ENCODE assay signal across 17 mouse cellular contexts in the genomic region with DNA sequence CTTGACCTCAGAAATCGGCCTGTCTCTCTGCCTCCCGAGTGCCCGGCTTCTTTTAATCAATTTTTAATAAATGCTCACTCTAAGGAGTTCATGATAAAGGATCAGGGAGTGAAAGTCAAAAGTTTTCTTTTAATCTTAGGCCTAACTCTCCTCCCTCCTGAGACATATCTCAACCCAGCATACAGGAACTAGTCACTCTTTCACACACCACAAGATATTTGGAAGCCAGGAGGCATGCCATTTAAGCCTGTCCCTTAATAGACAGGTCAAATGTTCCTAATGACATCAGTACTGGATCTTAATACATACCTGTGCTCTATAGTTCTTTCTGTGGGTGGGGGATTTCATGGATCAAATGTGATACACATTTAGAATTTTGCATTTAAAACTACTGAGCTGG. TPM values are rescaled to one million over a fixed set of nuclear protein-coding genes. Genes with fewer than 3 reads are reported as not detected.
DNase-seq lines count a peak whose midpoint lies in the region; ATAC-seq and TF ChIP-seq lines count a peak whose summit lies in the region.
"Had no signal": no experiment of that assay in that cellular context is flagged by ENCODE, and none has a peak within 500 bp of the region (broad histone marks: within the 10 kb centered on the region; RNA-seq: fewer than 3 reads in every experiment).

No protein-coding gene starts in this region.

- H3K27me3 ChIP-seq in forebrain, embryonic 13.5 days, result no peaks in the 10 kb centered on the region
- H3K27me3 ChIP-seq in forebrain, embryonic 14.5 days (replicated peaks; ENCODE audit: control insufficient read depth, insufficient read depth, low read length), result no peaks in the 10 kb centered on the region
- H3K27me3 ChIP-seq in limb, embryonic 13.5 days, result no peaks in the 10 kb centered on the region
- H3K27me3 ChIP-seq in limb, embryonic 10.5 days (ENCODE audit: low read depth, poor library complexity, severe bottlenecking), result no peaks in the 10 kb centered on the region
- H3K27me3 ChIP-seq in G1E (ENCODE audit: insufficient read depth, low read length), result no peaks in the 10 kb centered on the region
- no peaks in the 10 kb centered on the region for H3K27me3 ChIP-seq in liver, embryonic 16.5 days (ENCODE audit: control insufficient read depth, insufficient read depth, low read depth, low read length)
- H3K27me3 ChIP-seq in thymus, adult 2 months (ENCODE audit: control insufficient read depth, insufficient read depth, low read length), result no peaks in the 10 kb centered on the region
- H3K27me3 ChIP-seq: embryonic facial prominence, embryonic 15.5 days; heart, embryonic 12.5 days; Patski had no signal

- H3K9me3 ChIP-seq in forebrain, embryonic 13.5 days (replicated peaks), result no peaks in the 10 kb centered on the region
- no peaks in the 10 kb centered on the region for H3K9me3 ChIP-seq in forebrain, embryonic 14.5 days (replicated peaks; ENCODE audit: control insufficient read depth, low read length)
- no peaks in the 10 kb centered on the region for H3K9me3 ChIP-seq in limb, embryonic 13.5 days
- no peaks in the 10 kb centered on the region for H3K9me3 ChIP-seq in limb, embryonic 10.5 days (replicated peaks)
- H3K9me3 ChIP-seq in G1E (replicated peaks), result no peaks in the 10 kb centered on the region
- no peaks in the 10 kb centered on the region for H3K9me3 ChIP-seq in liver, embryonic 16.5 days (replicated peaks; ENCODE audit: control insufficient read depth, low read length)
- H3K9me3 ChIP-seq: embryonic facial prominence, embryonic 15.5 days; heart, embryonic 12.5 days had no signal

- no peak overlapping the region; the same call in 1 of the 2 replicates for H3K9ac ChIP-seq in forebrain, embryonic 13.5 days
- H3K9ac ChIP-seq in forebrain, embryonic 14.5 days (ENCODE audit: low read length), result no peak overlapping the region; the same call in 1 of the 2 replicates
- H3K9ac ChIP-seq in limb, embryonic 13.5 days, result no peak overlapping the region
- H3K9ac ChIP-seq in liver, embryonic 16.5 days (ENCODE audit: low read depth, low read length), result 0 out of 2 replicates have a peak overlapping the region, but pooled peaks have one; percentile 18
- H3K9ac ChIP-seq: embryonic facial prominence, embryonic 15.5 days; heart, embryonic 12.5 days had no signal

- H3K4me1 ChIP-seq in forebrain, embryonic 13.5 days, result peaks cover 29% of the 10 kb centered on the region
- peaks cover 11% of the 10 kb centered on the region for H3K4me1 ChIP-seq in forebrain, embryonic 14.5 days (ENCODE audit: control insufficient read depth, insufficient read depth, low read length)
- peaks cover 24% of the 10 kb centered on the region for H3K4me1 ChIP-seq in limb, embryonic 13.5 days
- peaks cover 13% of the 10 kb centered on the region for H3K4me1 ChIP-seq in limb, embryonic 10.5 days
- peaks cover 35% of the 10 kb centered on the region for H3K4me1 ChIP-seq in G1E (ENCODE audit: insufficient read depth, low read depth, low read length)
- peaks cover 16% of the 10 kb centered on the region for H3K4me1 ChIP-seq in liver, embryonic 16.5 days (ENCODE audit: control insufficient read depth, low read depth, low read length)
- H3K4me1 ChIP-seq in thymus, adult 2 months (replicated peaks; ENCODE audit: control insufficient read depth, insufficient read depth, low read length), result peaks cover 5% of the 10 kb centered on the region

- 99% methylated on average over 3 of the region's 3 CpGs for WGBS in forebrain, embryonic 13.5 days
- WGBS in forebrain, embryonic 14.5 days, result 92% methylated on average over 3 of the region's 3 CpGs
- 95% methylated on average over 3 of the region's 3 CpGs for WGBS in limb, embryonic 13.5 days
- 96% methylated on average over 3 of the region's 3 CpGs for WGBS in limb, embryonic 10.5 days
- 66% methylated on average over 3 of the region's 3 CpGs for WGBS in liver, embryonic 16.5 days (ENCODE audit: insufficient replicate concordance)
- 96% methylated on average over 3 of the region's 3 CpGs for WGBS in thymus, adult 2 months

- no peak for ATAC-seq in forebrain, embryonic 13.5 days
- ATAC-seq in forebrain, embryonic 14.5 days, result no peak
- no peak for ATAC-seq in limb, embryonic 13.5 days (ENCODE audit: low FRiP score, low read depth)
- no peak for ATAC-seq in G1E (ENCODE audit: extremely low read depth, insufficient number of reproducible peaks, low FRiP score, poor library complexity, severe bottlenecking)
- no peak for ATAC-seq in liver, embryonic 16.5 days (ENCODE audit: low read depth)
- ATAC-seq: inflammation-experienced regulatory T-cells, adult 6 months; Patski had no signal

- no peak for TF ChIP-seq CTCF in G1E (IDR thresholded peaks at IDR 0.05; ENCODE audit: low read depth, low read length)
- TF ChIP-seq CTCF in thymus, adult 2 months (IDR thresholded peaks at IDR 0.05; ENCODE audit: borderline replicate concordance, control insufficient read depth, extremely low read depth, insufficient read depth, low read length, poor library complexity), result no peak

- no peak overlapping the region for H3K27ac ChIP-seq in forebrain, embryonic 13.5 days
- H3K27ac ChIP-seq in forebrain, embryonic 14.5 days (ENCODE audit: low read depth, low read length), result no peak overlapping the region
- H3K27ac ChIP-seq in limb, embryonic 13.5 days, result no peak overlapping the region
- no peak overlapping the region for H3K27ac ChIP-seq in limb, embryonic 10.5 days
- H3K27ac ChIP-seq in liver, embryonic 16.5 days (ENCODE audit: low read length), result no peak overlapping the region
- H3K27ac ChIP-seq in thymus, adult 2 months (ENCODE audit: control insufficient read depth, insufficient read depth, low read length), result no peak overlapping the region
- H3K27ac ChIP-seq: embryonic facial prominence, embryonic 15.5 days had no signal

- H3K36me3 ChIP-seq in forebrain, embryonic 13.5 days (ENCODE audit: poor library complexity, severe bottlenecking), result peaks cover 31% of the 10 kb centered on the region
- H3K36me3 ChIP-seq in forebrain, embryonic 14.5 days (ENCODE audit: control insufficient read depth, insufficient read depth, low read length), result peaks cover 36% of the 10 kb centered on the region
- H3K36me3 ChIP-seq in limb, embryonic 13.5 days, result peaks cover 39% of the 10 kb centered on the region
- peaks cover 41% of the 10 kb centered on the region for H3K36me3 ChIP-seq in limb, embryonic 10.5 days
- peaks cover 52% of the 10 kb centered on the region for H3K36me3 ChIP-seq in G1E (replicated peaks)
- peaks cover 28% of the 10 kb centered on the region for H3K36me3 ChIP-seq in liver, embryonic 16.5 days (ENCODE audit: control insufficient read depth, insufficient read depth)
- peaks cover 27% of the 10 kb centered on the region for H3K36me3 ChIP-seq in thymus, adult 2 months (ENCODE audit: control insufficient read depth, insufficient read depth, low read length)

- no peak for TF ChIP-seq POLR2A in thymus, adult 2 months (IDR thresholded peaks at IDR 0.05; ENCODE audit: control insufficient read depth, extremely low read depth, insufficient read depth, low read length, poor library complexity)

- no peak overlapping the region for H3K4me3 ChIP-seq in forebrain, embryonic 13.5 days
- no peak overlapping the region for H3K4me3 ChIP-seq in forebrain, embryonic 14.5 days (ENCODE audit: low read depth, low read length)
- no peak overlapping the region for H3K4me3 ChIP-seq in limb, embryonic 13.5 days
- H3K4me3 ChIP-seq in limb, embryonic 10.5 days, result no peak overlapping the region
- H3K4me3 ChIP-seq in G1E (ENCODE audit: low read depth, low read length), result peak overlapping the region; percentile 45; the same call in 1 of the 2 replicates
- H3K4me3 ChIP-seq in liver, embryonic 16.5 days (ENCODE audit: low read depth, low read length), result no peak overlapping the region
- H3K4me3 ChIP-seq in thymus, adult 2 months (ENCODE audit: control insufficient read depth, insufficient read depth, low read length), result no peak overlapping the region

- peak overlapping the region; percentile 82; the same call in 1 of the 2 replicates for H3K4me2 ChIP-seq in forebrain, embryonic 13.5 days
- no peak overlapping the region for H3K4me2 ChIP-seq in forebrain, embryonic 14.5 days (ENCODE audit: low read length)
- peak overlapping the region; percentile 82 for H3K4me2 ChIP-seq in limb, embryonic 13.5 days (replicated peaks)
- H3K4me2 ChIP-seq in liver, embryonic 16.5 days (ENCODE audit: low read depth, low read length), result peak overlapping the region; percentile 72

- no peak for DNase-seq in forebrain, embryonic 14.5 days (ENCODE audit: low spot score)
- DNase-seq in limb, embryonic 10.5 days (ENCODE audit: low spot score), result no peak
- no peak for DNase-seq in G1E (ENCODE audit: low spot score)
- DNase-seq in gastrocnemius, postnatal 4 days (ENCODE audit: low spot score in 2 of 2), result no peak
- DNase-seq in thymus, adult 2 months, result no peak
- DNase-seq: adrenal gland, adult 8-10 months; cerebellum, postnatal 14 days; lung, postnatal 14 days; thymus, adult 18-20 months had no signal

RNA-seq across cellular contexts. Expression of a gene that starts 1.4 kb away (rescaled TPM):
- polyA plus RNA-seq in forebrain, embryonic 13.5 days (2015; fragmentation: Nextera tagmentation; extraction: Ambion mirVana), result 40.1 and 44.4 TPM in 2 replicates
- 39.8 and 43.1 TPM in 2 replicates for polyA plus RNA-seq in forebrain, embryonic 14.5 days (2014; fragmentation: Nextera tagmentation; extraction: Ambion mirVana)
- 34.5 and 37.0 TPM in 2 replicates for polyA plus RNA-seq in limb, embryonic 13.5 days (2015; fragmentation: Nextera tagmentation; extraction: Ambion mirVana)
- polyA plus RNA-seq in limb, embryonic 10.5 days (2016; fragmentation: Nextera tagmentation; extraction: Ambion mirVana), result 38.5 and 40.5 TPM in 2 replicates
- total RNA-seq in G1E (2014; fragmentation: Nextera tagmentation), result 28.9 and 38.2 TPM in 2 replicates
- total RNA-seq in G1E (2017), result 56.3 and 59.6 TPM in 2 replicates
- polyA plus RNA-seq in G1E (2012), result 15.7 and 17.0 TPM in 2 replicates
- 12.4 and 13.4 TPM in 2 replicates for polyA plus RNA-seq in liver, embryonic 16.5 days (2015; fragmentation: Nextera tagmentation; extraction: Ambion mirVana)
- 10 to 100 TPM; 19.8 to 26.0 TPM for total RNA-seq in gastrocnemius, postnatal 4 days (2021)
- 50.7 and 58.8 TPM in 2 replicates for polyA plus RNA-seq in thymus, adult 2 months (2012; rRNA removed)

RNA-seq across cellular contexts. Expression of a gene that starts 27.7 kb away (rescaled TPM):
- 64.8 and 66.2 TPM in 2 replicates for polyA plus RNA-seq in forebrain, embryonic 13.5 days (2015; fragmentation: Nextera tagmentation; extraction: Ambion mirVana)
- 43.9 and 44.8 TPM in 2 replicates for polyA plus RNA-seq in forebrain, embryonic 14.5 days (2014; fragmentation: Nextera tagmentation; extraction: Ambion mirVana)
- polyA plus RNA-seq in limb, embryonic 13.5 days (2015; fragmentation: Nextera tagmentation; extraction: Ambion mirVana), result 84.9 and 90.5 TPM in 2 replicates
- polyA plus RNA-seq in limb, embryonic 10.5 days (2016; fragmentation: Nextera tagmentation; extraction: Ambion mirVana), result 90.8 and 101 TPM in 2 replicates
- total RNA-seq in G1E (2014; fragmentation: Nextera tagmentation) (250 and 268 TPM in 2 replicates), G1E (2017) (657 and 752 TPM in 2 replicates)
- 12.9 and 17.9 TPM in 2 replicates for polyA plus RNA-seq in G1E (2012)
- 21.3 and 21.5 TPM in 2 replicates for polyA plus RNA-seq in liver, embryonic 16.5 days (2015; fragmentation: Nextera tagmentation; extraction: Ambion mirVana)
- 10 to 100 TPM; 66.9 to 89.1 TPM for total RNA-seq in gastrocnemius, postnatal 4 days (2021)
- 45.7 and 48.9 TPM in 2 replicates for polyA plus RNA-seq in thymus, adult 2 months (2012; rRNA removed)

RNA-seq across cellular contexts. Expression of a gene that starts 27.9 kb away (rescaled TPM):
- polyA plus RNA-seq in forebrain, embryonic 13.5 days (2015; fragmentation: Nextera tagmentation; extraction: Ambion mirVana), result 9.3 and 10.0 TPM in 2 replicates
- 7.5 and 8.3 TPM in 2 replicates for polyA plus RNA-seq in forebrain, embryonic 14.5 days (2014; fragmentation: Nextera tagmentation; extraction: Ambion mirVana)
- polyA plus RNA-seq in limb, embryonic 13.5 days (2015; fragmentation: Nextera tagmentation; extraction: Ambion mirVana), result 11.8 and 12.2 TPM in 2 replicates
- polyA plus RNA-seq in limb, embryonic 10.5 days (2016; fragmentation: Nextera tagmentation; extraction: Ambion mirVana), result 4.9 and 7.1 TPM in 2 replicates
- 26.9 and 28.0 TPM in 2 replicates for total RNA-seq in G1E (2014; fragmentation: Nextera tagmentation)
- 10.0 and 12.8 TPM in 2 replicates for total RNA-seq in G1E (2017)
- polyA plus RNA-seq in G1E (2012), result 1.6 and 1.8 TPM in 2 replicates
- 3.9 and 4.1 TPM in 2 replicates for polyA plus RNA-seq in liver, embryonic 16.5 days (2015; fragmentation: Nextera tagmentation; extraction: Ambion mirVana)
- total RNA-seq in gastrocnemius, postnatal 4 days (2021), result 10 to 100 TPM; 19.5 to 20.6 TPM
- 4.8 and 5.4 TPM in 2 replicates for polyA plus RNA-seq in thymus, adult 2 months (2012; rRNA removed)

RNA-seq across cellular contexts. Expression of a gene that starts 39.5 kb away (rescaled TPM):
- 2.7 and 4.4 TPM in 2 replicates for polyA plus RNA-seq in forebrain, embryonic 13.5 days (2015; fragmentation: Nextera tagmentation; extraction: Ambion mirVana)
- 7.3 and 9.5 TPM in 2 replicates for polyA plus RNA-seq in forebrain, embryonic 14.5 days (2014; fragmentation: Nextera tagmentation; extraction: Ambion mirVana)
- polyA plus RNA-seq in limb, embryonic 13.5 days (2015; fragmentation: Nextera tagmentation; extraction: Ambion mirVana), result 4.1 and 4.2 TPM in 2 replicates
- polyA plus RNA-seq in limb, embryonic 10.5 days (2016; fragmentation: Nextera tagmentation; extraction: Ambion mirVana), result 1.1 and 1.2 TPM in 2 replicates
- total RNA-seq in G1E (2014; fragmentation: Nextera tagmentation), result not detected in 2 replicates
- total RNA-seq in G1E (2017), result not detected in 2 replicates
- polyA plus RNA-seq in G1E (2012), result not detected in 2 replicates
- polyA plus RNA-seq in liver, embryonic 16.5 days (2015; fragmentation: Nextera tagmentation; extraction: Ambion mirVana), result 0.25 and 0.30 TPM in 2 replicates
- total RNA-seq in gastrocnemius, postnatal 4 days (2021), result 1 to 10 TPM in 1 of 2 experiments, under 1 TPM in 1; 0.81 to 1.3 TPM
- 0.31 and 0.51 TPM in 2 replicates for polyA plus RNA-seq in thymus, adult 2 months (2012; rRNA removed)
- total RNA-seq: gastrocnemius, adult 8-10 months had no signal
- polyA plus RNA-seq: inflammation-experienced regulatory T-cells, adult 6 months had no signal
